16 mouse cellular contexts compared by ENCODE assay signal in genomic region chr9:117317251-117317650, GRCm38 (mm10).
"Had no signal": no experiment of that assay in that cellular context is flagged by ENCODE, and none has a peak within 500 bp of the region (broad histone marks: within the 10 kb centered on the region; RNA-seq: fewer than 3 reads in every experiment).

No protein-coding gene starts in this region.

- H3K4me1 ChIP-seq: liver, embryonic 13.5 days; lung, embryonic 15.5 days; megakaryocyte, embryonic 14.5 days; midbrain, embryonic 13.5 days had no signal

- H3K9ac ChIP-seq: liver, embryonic 13.5 days; lung, embryonic 15.5 days; midbrain, embryonic 13.5 days; neural tube, embryonic 13.5 days had no signal

- DNase-seq: kidney, adult 18-20 months; kidney, adult 9 months; kidney, postnatal 14 days; kidney, postnatal 4 days; liver, embryonic 13.5 days; retina, postnatal 1 day; thymus, adult 18-20 months; thymus, postnatal 36 days had no signal

- H3K9me3 ChIP-seq: lung, embryonic 15.5 days; midbrain, embryonic 10.5 days; midbrain, embryonic 13.5 days; neural tube, embryonic 13.5 days had no signal

- H3K4me2 ChIP-seq: liver, embryonic 13.5 days; lung, embryonic 15.5 days; midbrain, embryonic 13.5 days; neural tube, embryonic 13.5 days had no signal

- H3K36me3 ChIP-seq: liver, embryonic 13.5 days; lung, embryonic 15.5 days; midbrain, embryonic 10.5 days; midbrain, embryonic 13.5 days; neural tube, embryonic 13.5 days had no signal

- H3K27ac ChIP-seq: liver, embryonic 13.5 days; lung, embryonic 15.5 days; midbrain, embryonic 10.5 days; midbrain, embryonic 13.5 days; neural tube, embryonic 13.5 days had no signal

- H3K4me3 ChIP-seq: liver, embryonic 13.5 days; lung, embryonic 15.5 days; midbrain, embryonic 10.5 days; midbrain, embryonic 13.5 days; myocyte; neural tube, embryonic 13.5 days had no signal

- H3K27me3 ChIP-seq: liver, embryonic 13.5 days; lung, embryonic 15.5 days; megakaryocyte, embryonic 14.5 days; midbrain, embryonic 13.5 days; neural tube, embryonic 13.5 days had no signal

- ATAC-seq: intestine, embryonic 16.5 days; midbrain, embryonic 13.5 days; midbrain, embryonic 16.5 days had no signal
